Comparison of ENCODE assay signal across 18 mouse cellular contexts in the genomic region with DNA sequence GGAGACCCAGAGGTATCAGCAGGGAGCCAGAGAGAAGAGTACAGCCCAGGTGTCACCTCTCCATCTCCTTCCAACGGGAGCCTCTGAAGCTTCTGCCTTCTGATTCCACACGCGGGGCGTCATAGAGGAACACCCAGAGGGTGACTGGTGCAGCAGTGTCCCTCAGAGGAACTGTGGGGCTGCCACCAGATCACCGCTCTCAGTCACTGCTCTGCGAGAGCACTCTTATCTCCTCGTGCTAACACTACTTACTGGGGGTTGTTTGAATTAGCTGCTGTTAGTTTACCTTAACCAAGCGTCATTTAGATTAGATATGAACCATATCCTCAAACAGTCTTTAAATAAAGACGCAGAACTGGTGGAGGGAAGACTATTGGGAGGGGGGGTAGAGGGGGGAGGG. TPM values are rescaled to one million over a fixed set of nuclear protein-coding genes. Genes with fewer than 3 reads are reported as not detected.
DNase-seq lines count a peak whose midpoint lies in the region; ATAC-seq and TF ChIP-seq lines count a peak whose summit lies in the region.
"Had no signal": no experiment of that assay in that cellular context is flagged by ENCODE, and none has a peak within 500 bp of the region (broad histone marks: within the 10 kb centered on the region; RNA-seq: fewer than 3 reads in every experiment).

No protein-coding gene starts in this region.

- H3K4me1 ChIP-seq in heart, embryonic 16.5 days (ENCODE audit: control insufficient read depth, insufficient read depth, low read length), result peaks cover 16% of the 10 kb centered on the region
- peaks cover 10 to 33% of the 10 kb centered on the region in 2 experiments for H3K4me1 ChIP-seq in MEL (ENCODE audit: control insufficient read depth in 1 of 2, insufficient read depth in 2 of 2, low read length in 2 of 2)
- H3K4me1 ChIP-seq in intestine, embryonic 16.5 days (ENCODE audit: control insufficient read depth, insufficient read depth, low read length), result peaks cover 18% of the 10 kb centered on the region
- peaks cover 10% of the 10 kb centered on the region; the same call in 1 of the 2 replicates for H3K4me1 ChIP-seq in stomach, embryonic 14.5 days (ENCODE audit: control insufficient read depth, insufficient read depth, low read length)
- H3K4me1 ChIP-seq: neural tube, embryonic 12.5 days had no signal

- ATAC-seq in heart, embryonic 16.5 days (replicated peaks; ENCODE audit: extremely low read depth, insufficient read depth, low FRiP score), result no peak
- ATAC-seq in intestine, embryonic 16.5 days, result peak; percentile 80
- ATAC-seq in stomach, embryonic 14.5 days (ENCODE audit: insufficient number of reproducible peaks, insufficient read depth, low FRiP score, low read depth), result peak; percentile 77

- peak overlapping the region; percentile 18; the same call in 1 of the 2 replicates for H3K4me2 ChIP-seq in heart, embryonic 16.5 days (ENCODE audit: low read depth, low read length)
- H3K4me2 ChIP-seq in intestine, embryonic 16.5 days (ENCODE audit: low read depth, low read length), result no peak overlapping the region
- H3K4me2 ChIP-seq in stomach, embryonic 14.5 days (replicated peaks; ENCODE audit: low read depth, low read length), result no peak overlapping the region
- H3K4me2 ChIP-seq: embryonic facial prominence, embryonic 15.5 days; heart, embryonic 15.5 days; midbrain, embryonic 11.5 days; neural tube, embryonic 12.5 days had no signal

- no peaks in the 10 kb centered on the region; the same call in 1 of the 2 replicates for H3K79me2 ChIP-seq in MEL (ENCODE audit: control insufficient read depth, insufficient read depth, low read length, poor library complexity)

- no peak overlapping the region for H3K27ac ChIP-seq in heart, embryonic 16.5 days (ENCODE audit: low read length)
- peak overlapping the region; percentile 82 for H3K27ac ChIP-seq in MEL (ENCODE audit: control insufficient read depth, low read depth, low read length)
- no peak overlapping the region for H3K27ac ChIP-seq in intestine, embryonic 16.5 days (ENCODE audit: low read length)
- H3K27ac ChIP-seq in stomach, embryonic 14.5 days (ENCODE audit: low read length), result no peak overlapping the region
- H3K27ac ChIP-seq: embryonic facial prominence, embryonic 15.5 days; kidney, postnatal 0 days; neural tube, embryonic 12.5 days had no signal

- 0 out of 2 replicates have a peak, but pooled peaks cover 5% of the 10 kb centered on the region for H3K36me3 ChIP-seq in heart, embryonic 16.5 days (ENCODE audit: control insufficient read depth, insufficient read depth)
- peaks cover 0 to 9% of the 10 kb centered on the region in 2 experiments; a peak in 2 of 4 replicates for H3K36me3 ChIP-seq in MEL (ENCODE audit: control insufficient read depth in 1 of 2, insufficient read depth in 2 of 2, low read length in 2 of 2)
- H3K36me3 ChIP-seq in intestine, embryonic 16.5 days (ENCODE audit: control insufficient read depth, insufficient read depth, low read length), result no peaks in the 10 kb centered on the region
- H3K36me3 ChIP-seq in stomach, embryonic 14.5 days (ENCODE audit: control insufficient read depth, insufficient read depth, low read length), result no peaks in the 10 kb centered on the region
- H3K36me3 ChIP-seq: embryonic facial prominence, embryonic 15.5 days; heart, embryonic 15.5 days had no signal

- peaks cover 5% of the 10 kb centered on the region for H3K9me3 ChIP-seq in heart, embryonic 16.5 days (replicated peaks; ENCODE audit: control insufficient read depth, low read length)
- no peaks in the 10 kb centered on the region for H3K9me3 ChIP-seq in MEL (replicated peaks; ENCODE audit: insufficient read depth, low read length)
- H3K9me3 ChIP-seq in intestine, embryonic 16.5 days (ENCODE audit: control insufficient read depth, low read length), result no peaks in the 10 kb centered on the region
- H3K9me3 ChIP-seq in stomach, embryonic 14.5 days (ENCODE audit: control insufficient read depth, low read depth, low read length), result no peaks in the 10 kb centered on the region
- H3K9me3 ChIP-seq: embryonic facial prominence, embryonic 15.5 days; heart, embryonic 15.5 days had no signal

- no peak for DNase-seq in heart, adult 18-20 months
- DNase-seq in MEL (ENCODE audit: low read depth, low spot score), result peak; percentile 85
- no peak for DNase-seq in thymus, postnatal 0 days (ENCODE audit: low spot score)
- no peak for DNase-seq in adrenal gland, postnatal 36 days
- DNase-seq: B cell, adult 2 months; cerebellum, adult 9-11 months; embryo, embryonic 11 days; gastrocnemius, postnatal 14 days; lung, postnatal 10 days; right cerebral cortex, postnatal 25 days had no signal

- peak in 1 of 2 experiments; percentile 40; a peak in 1 of 4 replicates for TF ChIP-seq POLR2A in MEL (IDR thresholded peaks at IDR 0.05; ENCODE audit: control insufficient read depth in 1 of 2, insufficient read depth in 1 of 2, low read depth in 1 of 2, low read length in 2 of 2, poor library complexity in 1 of 2)

- no peak overlapping the region for H3K4me3 ChIP-seq in heart, embryonic 16.5 days (ENCODE audit: low read length)
- H3K4me3 ChIP-seq in MEL (ENCODE audit: control insufficient read depth in 1 of 2, insufficient read depth in 1 of 2, low read depth in 2 of 2, low read length in 2 of 2), result no peak overlapping the region
- H3K4me3 ChIP-seq in intestine, embryonic 16.5 days (ENCODE audit: low read length), result no peak overlapping the region
- H3K4me3 ChIP-seq in stomach, embryonic 14.5 days (ENCODE audit: low read depth, low read length), result no peak overlapping the region
- H3K4me3 ChIP-seq: embryonic facial prominence, embryonic 15.5 days; heart, embryonic 15.5 days; neural tube, embryonic 12.5 days had no signal

- TF ChIP-seq RAD21 in MEL (IDR thresholded peaks at IDR 0.05; ENCODE audit: low read depth, low read length), result no peak

- TF ChIP-seq EP300 in MEL (IDR thresholded peaks at IDR 0.05; ENCODE audit: low read depth in 1 of 2, low read length in 2 of 2), result peak; percentile 26 to 60; a peak in 3 of 4 replicates

- WGBS in heart, embryonic 16.5 days, result 12% methylated on average over 9 of the region's 9 CpGs
- WGBS in intestine, embryonic 16.5 days, result 31% methylated on average over 9 of the region's 9 CpGs
- 17% methylated on average over 9 of the region's 9 CpGs for WGBS in stomach, embryonic 14.5 days

- no peak overlapping the region for H3K9ac ChIP-seq in heart, embryonic 16.5 days (ENCODE audit: low read length)
- peak overlapping the region; percentile 50 for H3K9ac ChIP-seq in MEL (ENCODE audit: control insufficient read depth, low read depth, low read length, poor library complexity, severe bottlenecking)
- H3K9ac ChIP-seq in intestine, embryonic 16.5 days (ENCODE audit: low read depth, low read length), result no peak overlapping the region
- no peak overlapping the region for H3K9ac ChIP-seq in stomach, embryonic 14.5 days (replicated peaks; ENCODE audit: low read depth, low read length)
- H3K9ac ChIP-seq: embryonic facial prominence, embryonic 15.5 days; heart, embryonic 15.5 days; neural tube, embryonic 12.5 days had no signal

- no peak for TF ChIP-seq CTCF in MEL (IDR thresholded peaks at IDR 0.05 in 2 of 3, conservative IDR thresholded peaks at IDR 0.05 in 1 of 3; ENCODE audit: control insufficient read depth in 1 of 3, insufficient read depth in 1 of 3, low read depth in 2 of 3, low read length in 3 of 3, poor library complexity in 1 of 3, severe bottlenecking in 1 of 3)

- H3K27me3 ChIP-seq in heart, embryonic 16.5 days (ENCODE audit: control insufficient read depth, insufficient read depth, low read length), result no peaks in the 10 kb centered on the region
- H3K27me3 ChIP-seq in MEL (ENCODE audit: control insufficient read depth in 1 of 2, insufficient read depth in 2 of 2, low read length in 2 of 2), result no peaks in the 10 kb centered on the region
- H3K27me3 ChIP-seq in intestine, embryonic 16.5 days (replicated peaks; ENCODE audit: control insufficient read depth, insufficient read depth, low read length), result no peaks in the 10 kb centered on the region
- H3K27me3 ChIP-seq in stomach, embryonic 14.5 days (ENCODE audit: control insufficient read depth, insufficient read depth, low read length), result no peaks in the 10 kb centered on the region
- H3K27me3 ChIP-seq: embryonic facial prominence, embryonic 15.5 days; heart, embryonic 15.5 days; neural tube, embryonic 12.5 days had no signal

TF ChIP-seq in MEL, 35 proteins besides CTCF, POLR2A, EP300 and RAD21 (continues in another document):
- TF ChIP-seq ZC3H11A (IDR thresholded peaks at IDR 0.05; ENCODE audit: low read depth, low read length) (no peak), CHD1 (IDR thresholded peaks at IDR 0.05; ENCODE audit: low read depth, low read length) (no peak), MXI1 (IDR thresholded peaks at IDR 0.05; ENCODE audit: low read depth, low read length) (peak; percentile 68; the same call in 1 of the 2 replicates), SIN3A (IDR thresholded peaks at IDR 0.05; ENCODE audit: low read length) (peak; percentile 75), NRF1 (IDR thresholded peaks at IDR 0.05; ENCODE audit: insufficient read depth, low read depth, low read length, poor library complexity, severe bottlenecking) (no peak), MAX (IDR thresholded peaks at IDR 0.05; ENCODE audit: low read length) (peak; percentile 73), MAZ (IDR thresholded peaks at IDR 0.05; ENCODE audit: low read depth, low read length) (no peak; the same call in 1 of the 2 replicates)

RNA-seq across cellular contexts. Expression of a gene that starts 12.3 kb away (rescaled TPM):
- 1.7 TPM in 2 replicates for polyA plus RNA-seq in heart, embryonic 16.5 days (2015; fragmentation: Nextera tagmentation; extraction: Ambion mirVana)
- 1 to 10 TPM; 5.0 to 5.1 TPM for total RNA-seq in heart, adult 18-20 months (2021)
- 0.12 and 0.16 TPM in 2 replicates for total RNA-seq in MEL (2012; rRNA removed)
- polyA plus RNA-seq in MEL (2012; ENCODE audit: insufficient read depth in 1 of 2, insufficient read length in 2 of 2, low read depth in 1 of 2, low replicate concordance in 2 of 2, missing spikeins in 1 of 2), result under 1 TPM in 1 of 2 experiments, not detected in 1; 0.42 TPM
- polyA plus RNA-seq in intestine, embryonic 16.5 days (2015; fragmentation: Nextera tagmentation; extraction: Ambion mirVana), result 0.51 and 0.70 TPM in 2 replicates
- polyA plus RNA-seq in stomach, embryonic 14.5 days (2014; fragmentation: Nextera tagmentation; extraction: Ambion mirVana), result 6.8 and 7.8 TPM in 2 replicates
- polyA plus RNA-seq in thymus, postnatal 0 days (2015; fragmentation: Nextera tagmentation; extraction: Ambion mirVana), result 2.9 and 3.6 TPM in 2 replicates
- 1 to 10 TPM; 5.1 to 6.3 TPM for total RNA-seq in adrenal gland, postnatal 36 days (2021)

RNA-seq across cellular contexts. Expression of a gene that starts 36.2 kb away (rescaled TPM):
- 18.7 and 22.2 TPM in 2 replicates for polyA plus RNA-seq in heart, embryonic 16.5 days (2015; fragmentation: Nextera tagmentation; extraction: Ambion mirVana)
- total RNA-seq in heart, adult 18-20 months (2021), result 10 to 100 TPM; 32.6 to 32.7 TPM
- 34.1 and 43.1 TPM in 2 replicates for total RNA-seq in MEL (2012; rRNA removed)
- polyA plus RNA-seq in MEL (2012; ENCODE audit: insufficient read depth in 1 of 2, insufficient read length in 2 of 2, low read depth in 1 of 2, low replicate concordance in 2 of 2, missing spikeins in 1 of 2), result 10 to 100 TPM; 35.2 to 38.0 TPM
- polyA plus RNA-seq in intestine, embryonic 16.5 days (2015; fragmentation: Nextera tagmentation; extraction: Ambion mirVana), result 9.1 and 9.5 TPM in 2 replicates
- 7.2 and 7.6 TPM in 2 replicates for polyA plus RNA-seq in stomach, embryonic 14.5 days (2014; fragmentation: Nextera tagmentation; extraction: Ambion mirVana)
- 14.8 TPM in 2 replicates for polyA plus RNA-seq in thymus, postnatal 0 days (2015; fragmentation: Nextera tagmentation; extraction: Ambion mirVana)
- 10 to 100 TPM; 13.9 to 18.7 TPM for total RNA-seq in adrenal gland, postnatal 36 days (2021)
